Mouse (Mus musculus) bone marrow, adult 2 months (tissue): ENCODE measurements at regions not wholly inside any gene's neighbourhood (a gene's known extent, or its start where the extent isn't known, plus 50 kb on each side); places are given as distances from the start of the nearest gene placed in this dataset.

Experiments
- H3K27ac ChIP-seq: fragments of 200-500 bp; 2 replicates; pipeline ENCODE4 v1.5.1; 2012; ENCODE audit warnings: low read depth, mild to moderate bottlenecking, control low read depth, inconsistent platforms, low read length; ENCODE audit not compliant: control insufficient read depth, poor library complexity, insufficient read depth
- H3K4me1 ChIP-seq: fragments of 200-500 bp; 2 replicates; pipeline ENCODE4 v1.6.1; 2011; ENCODE audit warnings: low read length; ENCODE audit not compliant: control insufficient read depth, insufficient read depth
- H3K4me3 ChIP-seq: fragments of 200-500 bp; replicated peaks from 2 replicates; pipeline ENCODE3; 2011; ENCODE audit warnings: mild to moderate bottlenecking, low read depth, low read length, control low read depth; ENCODE audit not compliant: control insufficient read depth
- CTCF ChIP-seq: fragments of 200-500 bp; IDR thresholded peaks from 2 replicates; pipeline ENCODE4 v1.5.1; 2011; ENCODE audit warnings: low read length, control low read depth; ENCODE audit not compliant: control insufficient read depth, insufficient read depth
- POLR2A ChIP-seq: fragments of 200-500 bp; IDR thresholded peaks from 2 replicates; pipeline ENCODE4 v1.6.1; 2011; ENCODE audit warnings: low read depth, mild to moderate bottlenecking, control low read depth, low read length, borderline replicate concordance; ENCODE audit not compliant: control insufficient read depth
- WGBS: fragments of 180-500 bp; shearing (Covaris S2); methylation state at CpG from one replicate; pipeline ENCODE4 v1.1.7; 2018; 5-methylcytosine and 5-hydroxymethylcytosine counted together

DNA sequence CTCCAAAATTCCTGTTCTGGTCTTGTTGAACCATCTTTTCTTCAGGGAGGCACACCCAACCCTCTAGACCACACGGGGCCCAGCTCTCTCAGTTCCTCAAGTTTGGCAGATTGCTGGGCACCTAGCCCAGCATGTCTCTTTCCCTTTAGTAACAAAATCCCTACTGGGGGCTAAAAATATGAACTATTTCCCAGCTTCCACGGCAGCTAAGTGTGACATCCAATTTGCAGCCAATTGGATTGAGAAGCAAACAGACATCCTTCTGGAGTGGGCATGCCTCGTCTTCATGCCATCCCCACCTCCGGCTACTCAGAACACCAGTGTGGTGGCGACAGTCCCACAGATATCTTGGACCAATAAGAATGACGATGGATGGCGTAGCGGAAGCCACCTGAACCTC lies 240.1 kb downstream of the Mroh4 start:
- 83% methylated on average over 8 of the region's 8 CpGs for WGBS
- Histone ChIP-seq H3K27ac (no peak overlapping the region), H3K4me3 (no peak overlapping the region), H3K4me1 (no peaks in the 10 kb centered on the region)
- TF ChIP-seq CTCF (no peak), POLR2A (no peak)

DNA sequence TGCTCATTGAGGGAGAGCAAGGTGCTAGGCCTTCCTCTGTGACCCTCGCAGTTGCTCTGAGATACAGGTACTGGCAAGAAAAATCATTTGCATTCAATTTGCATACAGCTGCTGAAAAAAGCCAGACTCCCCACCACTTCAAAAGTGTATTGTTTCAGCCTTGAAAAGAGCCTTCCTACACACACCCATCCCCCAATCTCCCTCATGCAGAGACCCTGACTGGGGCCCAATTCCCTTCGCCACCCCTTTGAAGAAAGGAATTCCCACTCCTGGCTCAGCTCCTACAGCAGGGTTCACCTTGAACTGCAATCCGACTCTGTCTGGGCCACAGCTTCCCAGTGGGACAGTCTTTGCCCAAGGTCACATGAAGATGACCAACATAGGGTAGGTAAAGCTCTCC lies 248.6 kb downstream of the Mroh4 start:
- WGBS: 19% methylated on average over 3 of the region's 3 CpGs
- H3K4me1 ChIP-seq: no peaks in the 10 kb centered on the region

DNA sequence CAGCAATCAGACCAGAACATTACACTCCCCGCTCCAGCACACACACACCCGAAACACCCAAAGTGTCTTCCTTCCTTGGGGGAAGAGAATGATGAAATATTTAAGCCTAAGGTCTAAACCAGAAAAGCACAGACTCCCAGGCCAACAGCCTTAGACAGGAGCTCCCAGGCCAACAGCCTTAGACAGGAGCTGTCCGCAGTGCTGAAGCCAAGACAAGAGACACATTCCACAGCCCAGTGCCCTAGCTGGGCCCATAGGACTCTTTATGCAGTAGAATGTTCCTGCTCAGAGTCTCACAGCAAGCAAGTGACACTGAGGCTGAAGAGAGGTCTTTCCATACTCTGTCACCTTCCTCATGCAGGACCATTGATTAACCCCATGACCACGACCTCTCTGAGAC lies 253.6 kb downstream of the Mroh4 start:
- no peak overlapping the region for H3K4me3 ChIP-seq
- no peak for TF ChIP-seq CTCF
- TF ChIP-seq POLR2A: no peak
- 57% methylated on average over 4 of the region's 4 CpGs for WGBS
- H3K4me1 ChIP-seq: no peaks in the 10 kb centered on the region
- no peak overlapping the region for H3K27ac ChIP-seq

More for the DNA sequence above, 248.6 kb downstream of the Mroh4 start:
- H3K4me3 ChIP-seq: no peak overlapping the region
- H3K27ac ChIP-seq: no peak overlapping the region
- TF ChIP-seq CTCF (no peak), POLR2A (no peak)

DNA sequence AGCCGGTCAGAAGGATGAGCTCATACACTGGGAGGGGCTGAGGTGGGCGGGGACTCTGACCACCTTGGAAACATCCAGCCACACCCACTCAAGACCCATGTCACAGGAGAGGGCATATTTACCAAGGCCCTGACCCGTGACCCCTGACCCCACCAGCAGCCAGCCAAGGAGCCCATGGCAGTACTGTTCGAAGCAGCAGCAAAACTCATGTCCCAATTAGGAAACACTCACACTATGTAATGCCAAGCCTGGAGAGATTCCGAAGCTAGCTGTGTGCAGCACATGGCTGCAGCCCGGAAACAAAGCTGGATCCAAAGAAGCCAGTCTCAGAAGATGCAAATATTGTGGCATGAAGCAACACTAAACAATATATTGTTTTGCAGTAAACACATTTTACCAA lies 256.8 kb downstream of the Mroh4 start:
- no peak overlapping the region for H3K27ac ChIP-seq
- TF ChIP-seq CTCF: no peak
- no peak for TF ChIP-seq POLR2A
- 76% methylated on average over 6 of the region's 6 CpGs for WGBS
- H3K4me3 ChIP-seq: no peak overlapping the region
- no peaks in the 10 kb centered on the region for H3K4me1 ChIP-seq

DNA sequence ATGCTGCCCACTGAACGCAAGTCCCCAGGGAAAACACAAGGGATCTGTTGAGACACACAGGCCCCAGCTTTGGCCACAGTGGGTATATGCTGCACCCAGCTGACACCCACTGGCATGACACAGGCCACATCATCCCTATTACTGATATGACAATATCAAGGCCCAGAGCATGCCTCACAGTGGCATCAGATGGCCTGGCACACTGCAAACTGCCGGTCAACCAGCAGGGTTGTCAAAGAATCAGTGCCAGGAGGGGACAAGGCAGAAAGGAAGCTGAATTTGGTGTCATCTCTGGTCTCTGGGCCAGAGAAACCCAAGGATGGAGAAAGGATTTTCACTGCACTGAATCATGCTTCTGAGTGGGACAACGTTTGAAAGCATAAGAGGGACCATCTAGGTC lies 266.7 kb downstream of the Mroh4 start:
- no peak overlapping the region for H3K27ac ChIP-seq
- 69% methylated on average over 3 of the region's 3 CpGs for WGBS
- H3K4me3 ChIP-seq: no peak overlapping the region
- TF ChIP-seq CTCF: no peak
- no peak for TF ChIP-seq POLR2A
- no peaks in the 10 kb centered on the region for H3K4me1 ChIP-seq

DNA sequence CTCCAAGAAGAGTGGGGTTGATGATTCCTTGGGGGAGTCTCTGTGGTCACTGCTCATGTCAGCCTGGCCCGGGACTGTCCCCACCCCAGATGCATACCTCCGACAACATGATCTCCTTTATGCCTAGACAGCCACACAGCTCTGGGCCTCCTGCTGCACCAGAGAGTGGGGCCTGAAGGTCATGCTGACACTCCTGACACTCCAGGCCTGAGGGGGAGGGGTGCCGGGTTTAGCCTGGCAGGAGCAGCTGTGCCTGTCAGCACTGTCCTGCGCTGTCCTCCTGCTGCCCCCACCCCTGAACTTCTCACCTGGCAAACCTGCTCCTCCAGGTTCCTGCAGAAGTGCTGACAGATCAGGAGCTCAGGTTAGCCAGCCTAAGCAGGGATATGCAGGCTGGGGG lies 288.2 kb downstream of the Mroh4 start:
- Histone ChIP-seq H3K27ac (no peak overlapping the region), H3K4me3 (no peak overlapping the region), H3K4me1 (no peaks in the 10 kb centered on the region)
- no peak for TF ChIP-seq POLR2A
- TF ChIP-seq CTCF: no peak
- 51% methylated on average over 4 of the region's 4 CpGs for WGBS

DNA sequence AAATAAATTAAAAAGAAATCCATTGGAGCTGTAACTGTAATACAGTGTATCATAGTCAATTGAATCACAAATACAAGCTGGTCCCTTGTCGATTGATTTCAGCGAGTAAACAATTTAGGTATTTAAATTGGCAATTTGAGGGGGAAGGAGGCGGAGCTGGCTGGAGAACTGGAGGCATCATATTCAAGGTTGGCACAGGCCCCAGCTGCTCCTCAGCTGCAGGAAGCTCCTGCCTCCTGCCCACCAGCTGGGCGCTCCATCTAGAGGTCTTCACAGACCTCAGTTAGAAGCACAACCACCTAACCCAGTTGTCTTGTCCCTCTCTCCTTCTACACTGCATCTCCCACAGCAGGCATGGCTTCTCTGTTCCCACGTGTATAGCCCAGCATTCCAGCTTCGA lies 292.6 kb downstream of the Mroh4 start:
- WGBS: 74% methylated on average over 6 of the region's 6 CpGs
- H3K4me3 ChIP-seq: no peak overlapping the region
- no peak overlapping the region for H3K27ac ChIP-seq
- TF ChIP-seq POLR2A: no peak
- TF ChIP-seq CTCF: no peak
- H3K4me1 ChIP-seq: no peaks in the 10 kb centered on the region

DNA sequence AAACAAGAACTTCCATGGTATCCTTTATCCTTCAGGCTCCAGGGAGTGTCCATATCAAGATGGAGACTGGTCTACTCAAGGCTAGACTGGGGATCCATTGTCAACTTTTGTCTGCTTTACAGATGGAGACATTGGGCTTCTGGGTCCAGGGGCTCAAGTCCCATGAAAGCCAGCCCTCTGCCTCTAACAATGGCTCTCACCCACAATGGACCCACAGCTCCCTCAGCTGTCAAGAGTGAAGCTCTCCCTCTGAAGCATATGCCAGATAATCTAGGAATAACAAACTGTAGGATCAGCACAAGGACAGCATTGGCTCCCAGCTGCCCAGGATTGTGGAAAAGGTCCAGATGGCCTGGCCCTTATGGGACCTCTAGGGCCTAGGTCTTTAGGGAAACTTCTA lies 302.3 kb downstream of the Mroh4 start:
- Histone ChIP-seq H3K4me1 (no peaks in the 10 kb centered on the region), H3K4me3 (no peak overlapping the region), H3K27ac (no peak overlapping the region)
- TF ChIP-seq CTCF: no peak
- no peak for TF ChIP-seq POLR2A

DNA sequence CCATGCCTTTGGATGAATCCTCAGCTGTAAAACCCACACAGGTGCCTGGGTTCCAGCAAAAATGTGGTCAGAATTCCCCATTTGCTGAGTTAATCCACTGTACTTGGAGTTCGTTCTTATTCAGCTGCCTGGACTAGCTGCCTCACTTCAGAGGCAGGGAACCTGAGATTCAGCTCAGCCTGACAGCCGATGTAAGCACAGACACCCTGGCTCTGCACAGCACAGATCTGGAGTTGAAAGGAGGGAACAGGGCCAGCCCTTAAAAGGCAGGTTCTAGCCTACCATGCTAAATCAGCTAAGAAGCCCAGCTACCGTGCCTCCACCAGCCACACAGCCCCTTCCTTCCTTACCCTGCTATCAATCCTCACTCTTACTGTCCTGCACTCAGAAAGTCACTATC lies 306.0 kb downstream of the Mroh4 start:
- 58% methylated on average over 3 of the region's 3 CpGs for WGBS
- Histone ChIP-seq H3K27ac (no peak overlapping the region), H3K4me1 (no peaks in the 10 kb centered on the region), H3K4me3 (no peak overlapping the region)
- TF ChIP-seq CTCF (no peak), POLR2A (no peak)
